Mouse (Mus musculus): ENCODE measurements around the gene Etv5. TPM values are rescaled to one million over a fixed set of nuclear protein-coding genes. Genes with fewer than 3 reads are reported as not detected.

Etv5 gene
- total RNA-seq (2021): 100 to 1,000 TPM in 1 of 2 experiments, 10 to 100 TPM in 1; 83.3 to 107 TPM

- intact Hi-C loops (cut with DNase I): loop anchor here (1.0 kb wide), 1 partner anchor 109 kb away; no protein-coding TSS in a partner anchor
- peak; percentile 100 for DNase-seq (ENCODE audit: low spot score in 2 of 2)
Observed at GRCm38 (mm10) chr16:22439499-22440177, at the start of gene Etv5. TSS of gene Etv5 (minus strand) at chr16:22439719.

- intact Hi-C loops (cut with DNase I): loop anchor here (2.0 kb wide), 1 partner anchor 17 kb away; no protein-coding TSS in a partner anchor
- peak in 1 of 2 experiments; percentile 72 for DNase-seq (ENCODE audit: low spot score in 2 of 2)
Observed at GRCm38 (mm10) chr16:22483900-22484299, 44.4 kb upstream of the Etv5 start.

DNA sequence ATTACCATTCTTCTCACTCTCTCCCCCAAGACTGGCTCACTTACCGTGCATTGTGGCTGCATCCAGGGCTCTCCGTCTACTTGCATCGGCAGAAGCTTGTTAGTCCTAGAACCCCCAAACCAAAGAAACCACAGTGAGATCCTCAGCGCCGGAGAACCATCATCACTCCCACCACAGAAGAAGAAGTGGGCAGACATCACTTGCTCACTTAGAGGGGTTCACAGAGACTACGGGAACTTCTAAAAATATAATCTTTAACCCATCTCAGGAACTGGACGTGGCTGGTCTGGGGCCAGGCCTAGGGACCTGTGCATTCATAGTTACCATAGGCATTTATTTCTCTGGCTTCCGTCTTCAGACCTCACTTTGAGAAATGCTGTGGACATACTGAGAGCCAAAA is 39.8 kb upstream of the Etv5 start:
- no peak for DNase-seq (ENCODE audit: low spot score in 2 of 2)
- intact Hi-C loops (cut with DNase I): no loop called here

DNA sequence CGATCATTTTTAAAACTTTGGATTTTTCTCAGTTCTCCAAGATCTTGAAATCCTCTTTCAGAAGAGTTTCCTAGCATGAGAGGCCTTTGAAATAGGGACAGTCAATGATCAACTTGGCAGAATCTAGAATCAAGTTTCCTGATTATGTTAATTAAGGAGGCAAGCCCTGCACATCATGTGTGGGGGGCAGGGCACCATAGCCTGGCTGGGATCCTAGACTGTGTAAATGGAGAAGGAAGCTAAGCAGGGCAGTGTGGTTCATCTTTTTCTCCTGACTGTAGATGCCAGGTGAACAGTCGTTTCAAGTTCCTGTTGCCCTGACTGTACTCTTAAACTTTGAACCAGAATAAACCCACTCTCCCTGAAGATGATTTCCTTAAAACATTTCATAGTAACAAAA is 32.2 kb upstream of the Etv5 start:
- no peak for DNase-seq (ENCODE audit: low spot score in 2 of 2)
- intact Hi-C loops (cut with DNase I): no loop called here

GRCm38 (mm10) chr16:22469385-22469784 is 29.9 kb upstream of the Etv5 start:
- DNase-seq (ENCODE audit: low spot score in 2 of 2): no peak
- intact Hi-C loops (cut with DNase I): no loop called here

GRCm38 (mm10) chr16:22467111-22467510 is 27.6 kb upstream of the Etv5 start:
- DNase-seq (ENCODE audit: low spot score in 2 of 2): no peak
- intact Hi-C loops (cut with DNase I): loop anchor here (2.0 kb wide), 1 partner anchor 18 kb away; no protein-coding TSS in a partner anchor

DNA sequence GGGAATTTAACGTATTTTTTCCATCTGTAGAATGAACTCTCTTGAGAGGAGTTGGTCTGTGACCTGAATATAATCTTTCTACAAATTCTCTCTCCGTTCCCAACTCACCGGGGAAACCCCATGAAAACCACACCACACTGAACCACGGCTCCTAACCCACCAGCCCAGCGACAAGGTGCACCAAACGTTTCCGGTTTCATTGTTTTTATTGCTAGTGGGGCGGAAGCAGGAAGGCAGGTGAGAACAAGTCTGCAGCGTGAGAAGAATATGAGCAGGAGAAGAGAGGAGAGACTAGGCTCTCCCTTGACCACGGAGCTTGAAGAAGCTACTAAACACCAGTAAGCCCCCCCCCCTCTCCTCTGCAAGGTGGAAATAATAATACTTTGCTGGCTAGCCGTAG is 26.9 kb upstream of the Etv5 start:
- intact Hi-C loops (cut with DNase I): loop anchor here (2.0 kb wide), 1 partner anchor 18 kb away; no protein-coding TSS in a partner anchor
- DNase-seq (ENCODE audit: low spot score in 2 of 2): no peak

GRCm38 (mm10) chr16:22462220-22462619 is 22.7 kb upstream of the Etv5 start:
- peak in 1 of 2 experiments; percentile 73 for DNase-seq (ENCODE audit: low spot score in 2 of 2)
- intact Hi-C loops (cut with DNase I): no loop called here

- intact Hi-C loops (cut with DNase I): no loop called here
- DNase-seq (ENCODE audit: low spot score in 2 of 2): no peak
Observed at GRCm38 (mm10) chr16:22461728-22462127, 22.2 kb upstream of the Etv5 start.

GRCm38 (mm10) chr16:22460960-22461359 is 21.4 kb upstream of the Etv5 start:
- DNase-seq (ENCODE audit: low spot score in 2 of 2): no peak
- intact Hi-C loops (cut with DNase I): no loop called here

DNA sequence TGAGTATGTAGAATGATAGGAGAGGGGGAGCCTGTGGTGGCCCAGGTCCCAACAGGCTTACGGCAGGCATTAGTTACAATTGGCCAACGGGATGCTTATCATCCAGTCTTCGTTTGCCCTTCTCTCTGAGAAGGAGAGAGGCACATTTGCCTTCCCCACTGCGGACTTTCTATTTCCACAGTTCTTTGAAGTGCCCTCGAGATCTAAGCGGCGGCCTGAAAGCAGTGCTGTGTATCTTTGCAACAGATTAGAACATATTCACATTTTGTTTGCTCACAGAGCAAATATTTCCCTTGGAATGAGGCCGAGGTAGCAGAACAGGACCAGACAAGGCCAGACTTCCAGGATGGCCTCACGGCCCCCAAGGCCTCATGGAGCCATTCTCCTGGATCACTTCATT is 12.6 kb upstream of the Etv5 start:
- no peak for DNase-seq (ENCODE audit: low spot score in 2 of 2)
- intact Hi-C loops (cut with DNase I): no loop called here

- no peak for DNase-seq (ENCODE audit: low spot score in 2 of 2)
- intact Hi-C loops (cut with DNase I): no loop called here
Observed at GRCm38 (mm10) chr16:22448093-22448492, 8.6 kb upstream of the Etv5 start.

GRCm38 (mm10) chr16:22444786-22445185 is 5.3 kb upstream of the Etv5 start:
- intact Hi-C loops (cut with DNase I): no loop called here
- peak in 1 of 2 experiments; percentile 42 for DNase-seq (ENCODE audit: low spot score in 2 of 2)

GRCm38 (mm10) chr16:22442202-22442601 is 2.7 kb upstream of the Etv5 start:
- no peak for DNase-seq (ENCODE audit: low spot score in 2 of 2)
- intact Hi-C loops (cut with DNase I): no loop called here

DNA sequence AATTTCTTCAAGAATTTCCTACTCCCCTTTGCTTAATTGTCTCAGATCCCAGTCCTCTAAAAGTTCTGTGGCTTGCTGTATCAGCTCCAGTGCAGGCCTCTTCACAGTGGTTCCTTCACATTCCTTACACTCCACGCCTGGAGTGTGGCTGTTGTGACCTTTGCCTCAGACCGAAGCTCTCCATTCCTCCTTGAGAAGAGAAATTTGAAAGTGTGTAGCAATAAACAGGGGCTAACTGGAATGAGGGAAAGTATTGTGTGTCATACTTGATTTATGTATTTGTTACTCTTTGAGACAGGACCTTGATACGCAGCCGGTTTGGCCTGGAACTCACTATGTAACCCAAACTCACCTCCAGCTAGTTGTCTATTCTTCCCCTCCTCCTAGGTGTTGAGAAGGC is 1.8 kb upstream of the Etv5 start:
- intact Hi-C loops (cut with DNase I): no loop called here
- DNase-seq (ENCODE audit: low spot score in 2 of 2): no peak

DNA sequence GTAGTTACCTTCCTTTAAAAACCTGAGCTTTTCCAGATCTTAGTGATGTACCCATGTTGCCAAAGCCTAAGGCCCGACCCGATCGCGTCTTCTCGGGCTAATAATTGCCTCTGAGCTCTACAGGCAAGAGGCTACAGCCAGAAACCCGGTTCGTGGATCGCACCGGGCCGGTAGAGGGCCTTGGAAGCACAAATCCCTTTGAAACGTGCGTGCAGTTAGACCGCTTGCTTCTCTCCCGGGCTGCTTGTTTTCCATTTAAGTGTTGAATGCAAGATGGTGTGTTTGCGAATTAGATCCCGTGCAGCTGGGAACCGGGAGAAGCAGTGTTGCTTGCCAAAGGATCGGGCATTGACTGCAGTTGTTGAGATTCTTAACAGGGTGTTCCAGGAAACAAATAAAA is 750 bp upstream of the Etv5 start:
- peak; percentile 54 to 70 for DNase-seq (ENCODE audit: low spot score in 2 of 2)
- intact Hi-C loops (cut with DNase I): no loop called here

- intact Hi-C loops (cut with DNase I): loop anchor here (1.0 kb wide), 1 partner anchor 110 kb away; no protein-coding TSS in a partner anchor
- DNase-seq (ENCODE audit: low spot score in 2 of 2): peak; percentile 71 to 84
Observed at GRCm38 (mm10) chr16:22438441-22439373, 812 bp downstream of the Etv5 start.

DNA sequence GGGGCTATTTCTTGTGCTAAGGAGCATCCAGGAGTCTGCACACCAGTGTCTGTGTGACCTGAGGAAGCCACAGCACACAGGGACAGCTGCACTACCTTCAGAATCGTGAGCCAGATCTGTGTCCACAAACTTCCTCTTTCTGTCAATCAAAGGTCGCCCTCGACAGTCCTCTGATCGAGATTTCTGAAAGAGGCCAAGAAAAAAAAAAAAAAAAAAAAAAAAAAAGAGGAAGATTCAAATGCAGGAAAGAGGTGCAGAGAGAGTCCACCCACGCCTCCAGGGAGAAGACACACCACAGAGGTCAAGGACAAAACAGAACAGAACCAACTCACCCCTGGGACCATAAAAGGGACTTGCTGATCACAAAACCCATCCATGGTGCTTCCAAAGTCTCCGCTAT is 3.4 kb downstream of the Etv5 start:
- intact Hi-C loops (cut with DNase I): no loop called here
- DNase-seq (ENCODE audit: low spot score in 2 of 2): no peak

DNA sequence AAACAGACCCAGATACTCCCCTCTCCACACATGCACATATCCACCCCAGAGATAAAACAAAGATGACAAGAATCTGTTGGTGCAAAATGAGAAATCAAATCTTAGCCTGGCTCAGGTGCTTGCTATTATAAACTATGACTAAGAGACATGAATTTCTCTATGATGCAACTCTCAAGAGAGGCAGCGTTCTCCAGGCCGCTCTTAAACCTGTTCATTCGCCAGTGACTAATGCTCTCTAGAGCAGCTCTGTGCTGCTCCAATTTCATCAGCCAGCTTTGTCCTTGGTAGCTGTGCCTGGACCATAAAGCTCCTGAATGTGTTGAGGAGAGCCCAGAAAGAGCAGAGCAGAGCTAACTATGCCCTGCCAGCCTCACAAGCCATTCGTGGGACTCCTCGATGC is 5.0 kb downstream of the Etv5 start:
- intact Hi-C loops (cut with DNase I): loop anchor here (5.0 kb wide), 1 partner anchor 122 kb away; no protein-coding TSS in a partner anchor
- DNase-seq (ENCODE audit: low spot score in 2 of 2): peak in 1 of 2 experiments; percentile 65

DNA sequence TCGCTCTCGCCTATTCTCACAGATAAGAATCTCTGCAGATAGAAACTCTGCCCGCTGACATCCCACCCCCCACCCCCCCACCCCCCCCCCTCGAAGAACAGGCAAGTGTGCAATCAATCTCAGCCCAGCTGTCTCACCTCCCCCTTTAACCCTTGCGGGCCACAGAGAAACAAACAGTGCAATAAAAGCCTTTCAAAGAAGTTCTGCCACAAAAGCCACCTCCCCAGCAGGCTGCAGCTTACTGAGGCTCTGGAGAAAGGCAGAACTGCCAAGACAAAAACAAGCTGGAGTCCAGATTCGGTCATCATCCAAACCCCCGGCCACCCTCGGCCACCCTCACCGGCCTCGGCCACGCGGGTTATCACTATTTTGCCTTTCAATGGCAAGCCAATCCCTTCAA is 5.6 kb downstream of the Etv5 start:
- no peak for DNase-seq (ENCODE audit: low spot score in 2 of 2)
- intact Hi-C loops (cut with DNase I): loop anchor here (5.0 kb wide), 1 partner anchor 122 kb away; no protein-coding TSS in a partner anchor

All from left cerebral cortex, postnatal 25 days (tissue).